Mouse (Mus musculus) intestine, embryonic 15.5 days (tissue): ENCODE results near the gene Plscr3. TPM values are rescaled to one million over a fixed set of nuclear protein-coding genes. Genes with fewer than 3 reads are reported as not detected.
A peak's percentile ranks its signal among the peaks of the same experiment; 100 is the strongest.

Experiments
- ATAC-seq: fragments of 200-750 bp; cut with Nextera tagmentation; 2 replicates; pipeline ENCODE4 v1.8.0; 2017; ENCODE audit warnings: moderate TSS enrichment, moderate library complexity
- H3K27ac ChIP-seq: fragments of 300-500 bp; sonication (generic); 2 replicates; pipeline ENCODE4 v1.5.1; 2015; ENCODE audit warnings: mild to moderate bottlenecking, inconsistent platforms
- H3K27me3 ChIP-seq: fragments of 300-500 bp; sonication (generic); replicated peaks from 2 replicates; pipeline ENCODE4 v1.6.1; 2015; ENCODE audit warnings: inconsistent platforms
- H3K36me3 ChIP-seq: fragments of 300-500 bp; sonication (generic); 2 replicates; pipeline ENCODE4 v1.6.1; 2015; ENCODE audit warnings: inconsistent platforms
- H3K4me1 ChIP-seq: fragments of 300-500 bp; sonication (generic); replicated peaks from 2 replicates; pipeline ENCODE4 v1.6.1; 2015; ENCODE audit warnings: inconsistent platforms
- H3K4me2 ChIP-seq: fragments of 300-500 bp; sonication (generic); replicated peaks from 2 replicates; pipeline ENCODE4 v1.6.1; 2015; ENCODE audit warnings: mild to moderate bottlenecking, inconsistent platforms
- H3K4me3 ChIP-seq: fragments of 300-500 bp; sonication (generic); replicated peaks from 2 replicates; pipeline ENCODE4 v1.5.1; 2015; ENCODE audit warnings: inconsistent platforms
- H3K9ac ChIP-seq: fragments of 300-500 bp; sonication (generic); 2 replicates; pipeline ENCODE4 v1.6.1; 2015; ENCODE audit warnings: inconsistent platforms
- H3K9me3 ChIP-seq: fragments of 300-500 bp; sonication (generic); 2 replicates; pipeline ENCODE4 v1.6.1; 2016; ENCODE audit warnings: inconsistent platforms
- WGBS: fragments of 180-500 bp; shearing (Covaris S2); methylation state at CpG from one replicate; pipeline ENCODE4 v1.1.7; 2015; 5-methylcytosine and 5-hydroxymethylcytosine counted together
- polyA plus RNA-seq: library from polyadenylated mRNA; unstranded; fragments of >200 nt; fragmentation: Nextera tagmentation; extraction: Ambion mirVana; gene quantifications from 2 replicates; pipeline ENCODE4 v1.2.1, GENCODE M21; 2015

Plscr3 gene
- polyA plus RNA-seq, 1 experiment from 2014 or later = 74.6 TPM

DNA sequence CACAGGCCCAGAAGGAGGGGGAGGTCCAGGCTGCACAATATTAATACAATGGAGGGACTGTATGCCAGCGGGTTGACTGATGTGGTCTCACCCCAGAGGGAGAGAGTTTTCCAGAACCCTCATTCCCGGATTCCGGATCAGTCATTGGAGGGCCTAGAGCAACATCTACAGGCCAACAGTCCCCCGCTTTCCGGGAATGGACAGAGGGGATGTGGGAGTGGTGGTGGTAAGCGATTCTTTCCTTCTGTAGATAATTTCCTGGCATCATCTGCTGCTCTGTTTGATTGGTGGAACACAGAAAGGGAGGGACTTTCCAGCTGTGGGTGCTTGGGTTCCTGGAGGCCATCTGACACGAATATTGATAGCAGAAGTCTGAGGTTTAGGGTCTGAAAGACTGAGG is 30.0 kb downstream of the Plscr3 start:
- Histone ChIP-seq H3K9ac (no peak overlapping the region), H3K36me3 (no peaks in the 10 kb centered on the region), H3K27ac (0 out of 2 replicates have a peak overlapping the region, but pooled peaks have one; percentile 32), H3K4me3 (no peak overlapping the region), H3K4me1 (peaks cover 22% of the 10 kb centered on the region), H3K4me2 (no peak overlapping the region; the same call in 1 of the 2 replicates), H3K9me3 (no peaks in the 10 kb centered on the region), H3K27me3 (no peaks in the 10 kb centered on the region)
- 43% methylated on average over 7 of the region's 7 CpGs for WGBS
- no peak for ATAC-seq

DNA sequence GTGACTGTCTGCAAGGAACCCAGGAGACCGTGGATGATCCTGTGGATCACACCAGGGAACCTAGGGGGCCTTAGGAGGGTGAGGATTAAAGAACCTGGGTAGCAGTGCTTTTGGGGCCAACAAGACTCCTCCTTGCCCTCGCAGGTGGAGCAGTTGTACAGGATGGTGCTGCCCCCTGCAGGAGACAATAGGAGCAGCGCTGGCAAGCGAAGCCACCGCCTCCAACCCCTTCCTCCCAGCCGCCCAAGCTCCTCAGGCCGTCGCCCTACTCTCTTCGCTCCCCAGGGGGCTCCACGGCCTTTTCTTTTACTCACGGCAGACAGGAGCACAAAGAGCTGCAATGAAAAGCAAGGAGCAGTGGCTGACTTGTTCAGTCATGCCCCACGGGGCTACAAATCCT is 30.7 kb downstream of the Plscr3 start:
- Histone ChIP-seq H3K4me2 (peak overlapping the region; percentile 34), H3K9ac (no peak overlapping the region), H3K27ac (peak overlapping the region; percentile 32; the same call in 1 of the 2 replicates), H3K9me3 (no peaks in the 10 kb centered on the region), H3K4me3 (no peak overlapping the region; the same call in 1 of the 2 replicates), H3K27me3 (no peaks in the 10 kb centered on the region), H3K4me1 (peaks cover 27% of the 10 kb centered on the region), H3K36me3 (no peaks in the 10 kb centered on the region)
- 8% methylated on average over 12 of the region's 12 CpGs for WGBS
- peak; percentile 24 for ATAC-seq

DNA sequence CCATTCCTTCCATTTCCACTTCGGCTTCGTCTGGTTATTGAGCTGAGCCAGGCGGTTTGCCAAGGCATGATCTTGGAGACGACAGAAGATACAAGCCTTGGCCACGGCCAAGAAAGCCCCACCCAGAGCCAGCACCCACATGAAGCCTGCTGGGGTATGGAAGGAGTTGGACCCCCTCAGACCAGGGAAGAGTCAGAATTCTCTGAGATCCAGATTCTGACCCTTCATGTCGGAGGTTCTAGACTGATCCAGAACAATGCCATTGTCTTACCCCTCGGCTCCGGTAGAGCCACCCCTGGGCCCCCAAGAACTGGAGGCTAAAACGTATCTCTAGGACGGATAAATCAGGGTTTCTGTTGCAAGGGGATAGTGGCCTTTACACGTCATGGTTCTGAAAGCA is 31.7 kb downstream of the Plscr3 start, which contains the start of gene Tmem95:
TSS of gene Tmem95 (minus strand) at position 141 of the 400 bp plus-strand sequence.
- 86% methylated on average over 11 of the region's 11 CpGs for WGBS
- Histone ChIP-seq H3K4me3 (no peak within 1 kb of the TSS; the same call in 1 of the 2 replicates), H3K4me1 (peaks cover 27% of the 10 kb centered on the region), H3K36me3 (no peaks in the 10 kb centered on the region), H3K9ac (0 out of 2 replicates have a peak within 1 kb of the TSS, but pooled peaks have one; percentile 1), H3K9me3 (no peaks in the 10 kb centered on the region), H3K27me3 (no peaks in the 10 kb centered on the region), H3K27ac (0 out of 2 replicates have a peak within 1 kb of the TSS, but pooled peaks have one; percentile 32), H3K4me2 (peak within 1 kb of the TSS; percentile 88)
- no peak for ATAC-seq

DNA sequence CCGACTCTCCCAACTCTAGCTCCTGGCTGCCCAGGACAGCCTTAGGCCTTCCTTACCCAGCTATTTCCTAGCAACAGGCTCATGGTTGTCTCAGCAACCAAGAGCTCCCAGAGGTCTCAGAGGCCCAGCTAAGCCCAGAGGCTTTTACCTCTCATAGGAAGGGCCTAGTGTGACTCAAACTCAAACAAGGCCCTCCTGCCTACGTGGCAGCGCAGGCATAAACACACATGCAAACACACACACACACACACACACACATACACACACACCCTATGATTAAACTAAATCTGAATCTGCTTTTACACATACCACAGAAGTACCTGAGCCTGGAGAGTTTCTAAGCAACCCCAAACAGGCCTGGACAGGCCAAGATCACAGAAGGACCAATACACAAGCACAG is 32.2 kb downstream of the Plscr3 start:
- ATAC-seq = no peak
- H3K27me3 ChIP-seq = no peaks in the 10 kb centered on the region
- H3K4me3 ChIP-seq = no peak overlapping the region
- WGBS = 75% methylated on average over 3 of the region's 3 CpGs
- H3K4me1 ChIP-seq = peaks cover 27% of the 10 kb centered on the region
- no peaks in the 10 kb centered on the region for H3K9me3 ChIP-seq
- H3K27ac ChIP-seq = no peak overlapping the region
- H3K9ac ChIP-seq = 0 out of 2 replicates have a peak overlapping the region, but pooled peaks have one; percentile 1
- H3K36me3 ChIP-seq = no peaks in the 10 kb centered on the region
- peak overlapping the region; percentile 88; the same call in 1 of the 2 replicates for H3K4me2 ChIP-seq

DNA sequence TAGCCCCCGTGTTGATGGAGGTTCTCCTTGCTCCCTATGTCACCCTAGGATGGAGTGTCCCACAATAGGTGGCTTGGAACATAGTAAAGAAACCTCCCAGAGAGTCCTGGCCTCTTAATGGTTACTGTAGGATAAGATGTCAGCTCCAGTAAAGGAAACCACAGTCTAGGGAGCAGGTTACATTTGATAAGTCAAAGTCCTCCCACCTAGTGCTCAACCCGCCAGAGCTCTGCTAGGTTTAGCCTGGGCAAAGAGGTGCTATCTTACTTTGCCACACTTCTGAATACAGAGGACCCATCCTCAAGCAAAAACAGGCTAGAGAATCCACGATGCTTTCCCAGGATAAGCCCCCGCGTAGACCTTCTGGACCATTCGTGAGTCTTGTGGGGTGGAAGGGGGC is 32.8 kb downstream of the Plscr3 start:
- H3K4me1 ChIP-seq = peaks cover 27% of the 10 kb centered on the region
- peak overlapping the region; percentile 1; the same call in 1 of the 2 replicates for H3K9ac ChIP-seq
- peak overlapping the region; percentile 53 for H3K4me3 ChIP-seq
- peak overlapping the region; percentile 88 for H3K4me2 ChIP-seq
- H3K36me3 ChIP-seq = no peaks in the 10 kb centered on the region
- WGBS = 88% methylated on average over 6 of the region's 6 CpGs
- no peaks in the 10 kb centered on the region for H3K9me3 ChIP-seq
- ATAC-seq = no peak
- H3K27ac ChIP-seq = 0 out of 2 replicates have a peak overlapping the region, but pooled peaks have one; percentile 40
- no peaks in the 10 kb centered on the region for H3K27me3 ChIP-seq

DNA sequence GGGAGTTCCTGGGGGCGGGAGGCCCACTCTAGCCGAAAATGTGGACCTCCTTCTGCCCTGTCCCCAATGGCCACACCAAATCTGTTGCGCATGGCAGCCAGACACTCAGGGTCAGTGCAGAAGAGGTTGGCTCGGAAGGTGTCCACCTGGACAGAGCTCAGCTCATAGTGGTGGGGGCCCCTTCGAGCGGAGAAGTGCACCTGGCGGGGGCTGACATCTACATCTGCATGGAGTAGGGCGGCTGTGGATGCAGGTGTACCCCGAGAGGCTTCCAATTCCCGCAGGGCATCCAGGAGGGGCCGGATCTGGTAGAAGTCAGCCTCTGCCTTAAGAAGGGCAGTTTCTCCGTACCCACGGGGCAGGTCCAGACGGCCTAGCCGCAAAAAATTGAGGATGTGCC is 33.5 kb downstream of the Plscr3 start:
- H3K4me2 ChIP-seq = peak overlapping the region; percentile 88
- ATAC-seq = no peak
- H3K4me3 ChIP-seq = peak overlapping the region; percentile 53
- H3K9ac ChIP-seq = peak overlapping the region; percentile 61
- 45% methylated on average over 15 of the region's 15 CpGs for WGBS
- no peak overlapping the region for H3K27ac ChIP-seq
- H3K36me3 ChIP-seq = no peaks in the 10 kb centered on the region
- no peaks in the 10 kb centered on the region for H3K27me3 ChIP-seq
- peaks cover 33% of the 10 kb centered on the region for H3K4me1 ChIP-seq
- H3K9me3 ChIP-seq = no peaks in the 10 kb centered on the region

DNA sequence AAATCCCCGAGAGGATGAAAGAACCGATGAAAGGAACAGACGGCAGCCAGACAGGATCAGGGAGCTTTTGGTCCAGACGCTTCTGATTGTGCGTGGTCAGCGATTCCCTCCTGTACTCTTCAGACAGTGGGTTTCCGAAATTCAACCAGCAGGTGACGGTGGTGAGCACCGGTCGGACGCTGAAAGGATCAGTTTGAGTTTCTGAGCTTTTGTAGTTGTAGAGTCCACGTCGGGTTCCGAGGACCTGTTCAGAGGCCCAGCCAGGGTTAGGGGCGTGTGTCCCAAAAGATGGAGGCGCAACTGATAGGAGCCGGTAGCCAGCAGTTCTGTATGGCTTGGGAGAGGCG is 34.3 kb downstream of the Plscr3 start:
- Histone ChIP-seq H3K27ac (peak overlapping the region; percentile 93), H3K4me1 (peaks cover 33% of the 10 kb centered on the region), H3K27me3 (no peaks in the 10 kb centered on the region), H3K9ac (peak overlapping the region; percentile 61), H3K9me3 (no peaks in the 10 kb centered on the region), H3K36me3 (no peaks in the 10 kb centered on the region), H3K4me2 (peak overlapping the region; percentile 88), H3K4me3 (peak overlapping the region; percentile 53)
- under 1% methylated on average over 18 of the region's 18 CpGs for WGBS
- peak; percentile 60 for ATAC-seq

DNA sequence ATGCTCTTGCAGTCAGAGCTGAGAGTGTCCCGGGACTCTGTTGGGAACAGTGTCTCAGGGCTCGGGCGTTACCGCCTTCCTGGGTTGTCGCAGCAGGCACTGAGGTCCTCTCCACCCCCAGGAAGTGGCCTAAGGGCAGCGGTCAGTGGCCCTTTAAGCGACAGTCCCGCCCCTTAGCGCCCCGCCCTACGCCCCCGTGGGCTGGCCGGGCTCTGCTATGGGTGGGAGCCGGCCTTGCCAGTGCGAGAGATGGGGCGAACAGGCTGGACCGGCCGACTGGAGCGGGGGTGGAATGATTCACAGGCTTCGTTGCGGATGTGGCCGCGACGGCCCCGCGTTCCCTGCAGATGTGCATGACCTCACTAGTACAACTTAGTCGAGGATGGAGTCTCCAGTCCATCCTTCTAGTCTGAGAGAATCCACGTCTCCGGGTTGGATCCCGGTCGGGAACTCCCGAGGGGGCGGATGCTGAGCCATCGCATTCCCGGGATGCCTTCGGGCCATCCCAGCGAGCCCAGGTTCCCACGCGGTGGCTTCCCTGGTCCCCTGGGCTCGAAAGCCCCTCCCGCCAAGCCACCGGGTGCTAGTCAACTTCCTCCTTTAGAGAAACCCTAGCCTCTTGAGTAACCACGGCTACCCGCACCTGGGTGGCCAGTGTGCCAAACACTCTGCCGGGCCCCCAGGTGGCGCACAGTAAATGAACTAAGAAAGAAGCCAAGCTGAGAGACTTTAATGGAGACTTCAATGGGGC is 34.9 kb downstream of the Plscr3 start, which contains the start of gene Kctd11:
TSS of gene Kctd11 (minus strand) at position 554 of the 751 bp plus-strand sequence.
- H3K9ac ChIP-seq = peak within 1 kb of the TSS; percentile 61
- under 1% methylated on average over 46 of the region's 46 CpGs for WGBS
- peak within 1 kb of the TSS; percentile 53 for H3K4me3 ChIP-seq
- no peaks in the 10 kb centered on the region for H3K9me3 ChIP-seq
- peak within 1 kb of the TSS; percentile 93 for H3K27ac ChIP-seq
- no peaks in the 10 kb centered on the region for H3K27me3 ChIP-seq
- no peaks in the 10 kb centered on the region for H3K36me3 ChIP-seq
- peaks cover 33% of the 10 kb centered on the region for H3K4me1 ChIP-seq
- H3K4me2 ChIP-seq = peak within 1 kb of the TSS; percentile 88
- ATAC-seq = peak; percentile 91

DNA sequence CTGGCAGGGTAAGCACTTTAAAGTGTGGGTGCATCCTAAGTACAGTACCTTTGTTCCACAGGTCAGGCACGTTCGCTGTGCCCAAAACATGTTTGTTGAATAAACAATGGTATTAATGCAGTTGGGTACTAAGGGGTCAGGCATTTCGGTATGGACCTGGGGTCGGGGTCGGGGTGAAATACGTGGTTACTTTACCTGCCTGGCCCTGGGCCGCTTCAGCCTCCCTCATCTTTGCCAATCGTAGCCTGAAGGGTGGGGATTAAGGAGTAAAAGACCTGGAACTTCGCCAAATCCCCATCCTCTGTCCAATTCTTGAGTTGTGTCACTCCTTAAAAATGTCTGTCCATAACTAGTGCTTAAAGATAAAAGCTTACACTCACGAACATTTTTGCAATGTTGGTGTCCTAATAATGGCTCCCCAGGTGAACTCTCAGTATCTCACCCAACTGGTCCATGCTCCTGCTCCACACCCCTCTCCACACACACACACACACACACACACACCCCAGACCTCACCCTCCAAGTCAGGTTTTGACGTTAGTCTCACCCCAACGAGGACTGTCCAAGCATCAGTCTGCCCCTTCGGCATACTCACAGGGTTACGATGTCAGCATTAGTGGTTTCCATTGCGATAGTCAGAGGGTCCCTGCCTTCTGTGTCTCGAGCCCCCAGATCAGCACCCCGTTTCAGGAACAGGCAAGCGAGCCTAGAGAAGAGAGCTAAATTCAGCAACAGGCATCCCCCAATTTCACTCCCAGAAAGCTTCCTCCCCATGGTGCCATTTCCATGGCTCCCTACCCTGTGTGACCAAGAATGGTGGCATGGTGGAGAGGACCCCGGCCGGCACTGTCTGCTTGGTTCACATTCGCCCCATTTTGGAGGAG is 35.9 kb downstream of the Plscr3 start:
- Histone ChIP-seq H3K4me3 (peak overlapping the region; percentile 53), H3K27ac (peak overlapping the region; percentile 93), H3K4me1 (peaks cover 31% of the 10 kb centered on the region), H3K4me2 (peak overlapping the region; percentile 88), H3K9me3 (no peaks in the 10 kb centered on the region), H3K36me3 (no peaks in the 10 kb centered on the region), H3K9ac (peak overlapping the region; percentile 61), H3K27me3 (no peaks in the 10 kb centered on the region)
- ATAC-seq = no peak
- WGBS = 62% methylated on average over 21 of the region's 21 CpGs

DNA sequence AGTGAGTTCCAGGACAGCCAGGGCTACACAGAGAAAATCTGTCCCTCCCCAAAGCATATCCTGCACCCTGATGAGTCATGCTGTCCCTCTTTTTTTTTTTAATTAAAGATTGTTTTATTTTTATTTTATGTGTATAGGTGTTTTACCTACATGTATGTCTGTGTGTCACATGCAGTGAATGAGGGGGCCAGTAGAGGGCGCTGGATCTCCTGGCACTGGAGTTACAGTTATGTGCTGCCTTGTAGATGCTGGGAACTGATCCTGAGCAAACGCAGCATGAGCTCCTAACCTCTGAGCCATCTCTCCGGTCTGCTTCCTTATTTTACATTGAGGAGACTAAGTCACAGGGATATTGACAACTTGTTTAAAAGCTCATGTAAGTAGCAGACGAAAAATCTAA is 36.9 kb downstream of the Plscr3 start:
- WGBS = 64% methylated on average over 4 of the region's 4 CpGs
- no peak overlapping the region for H3K4me2 ChIP-seq
- no peak for ATAC-seq
- no peak overlapping the region for H3K9ac ChIP-seq
- H3K4me3 ChIP-seq = no peak overlapping the region
- H3K36me3 ChIP-seq = no peaks in the 10 kb centered on the region
- H3K4me1 ChIP-seq = peaks cover 28% of the 10 kb centered on the region
- no peaks in the 10 kb centered on the region for H3K27me3 ChIP-seq
- H3K27ac ChIP-seq = no peak overlapping the region
- no peaks in the 10 kb centered on the region for H3K9me3 ChIP-seq

DNA sequence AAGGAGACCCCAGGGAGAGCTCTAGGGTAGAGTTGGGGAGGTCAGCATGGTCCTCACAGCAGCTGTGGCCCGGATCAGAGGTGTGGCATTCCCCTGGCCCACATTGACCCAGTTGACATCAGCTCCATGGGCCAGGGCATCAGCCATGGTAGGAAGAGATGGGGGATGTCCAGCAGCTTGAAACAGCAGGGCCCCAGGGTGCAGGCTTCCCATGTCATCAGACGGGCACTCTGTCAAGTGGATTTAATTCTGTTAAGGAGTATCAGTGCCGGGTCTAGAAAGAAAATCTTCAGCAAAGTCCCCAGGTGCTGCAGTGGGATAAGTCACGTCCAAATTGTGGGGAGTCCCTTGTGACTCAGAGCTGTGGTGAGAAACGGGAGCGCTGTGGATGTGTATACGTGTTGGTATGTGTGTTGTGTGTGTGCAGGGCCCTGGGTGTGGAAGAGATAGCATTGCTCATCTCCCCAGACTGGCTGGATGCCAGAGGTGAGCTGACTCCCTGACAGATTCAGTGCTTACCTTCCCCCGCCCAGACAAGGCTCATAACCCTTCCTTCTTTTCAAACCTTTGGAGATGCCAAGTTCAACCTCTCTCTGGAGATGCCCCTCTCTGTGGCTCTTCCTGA is 37.5 kb downstream of the Plscr3 start:
- no peak for ATAC-seq
- Histone ChIP-seq H3K36me3 (no peaks in the 10 kb centered on the region), H3K4me1 (peaks cover 27% of the 10 kb centered on the region), H3K4me3 (no peak overlapping the region), H3K4me2 (no peak overlapping the region), H3K27me3 (no peaks in the 10 kb centered on the region), H3K9ac (no peak overlapping the region), H3K27ac (no peak overlapping the region), H3K9me3 (no peaks in the 10 kb centered on the region)
- 79% methylated on average over 8 of the region's 8 CpGs for WGBS

DNA sequence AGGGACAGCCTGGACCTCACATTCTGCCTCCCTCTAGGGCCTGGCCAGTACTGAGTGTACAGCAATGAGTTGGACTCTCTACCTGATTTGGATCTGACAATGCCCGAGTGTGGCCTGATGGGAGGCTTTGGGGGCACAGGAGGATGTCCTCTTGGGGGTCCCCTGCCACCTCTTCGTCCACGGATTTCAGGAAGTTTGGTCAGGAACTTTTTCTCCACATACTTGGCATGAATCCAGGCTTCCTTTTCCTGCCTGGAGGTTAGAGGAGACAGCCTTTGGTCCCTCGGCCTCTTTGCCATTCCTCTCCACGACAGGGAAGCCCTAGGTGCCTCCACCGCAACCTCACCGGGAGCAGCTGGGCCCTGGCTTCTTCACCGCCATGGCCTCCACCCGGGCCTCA is 38.1 kb downstream of the Plscr3 start:
- Histone ChIP-seq H3K36me3 (no peaks in the 10 kb centered on the region), H3K9me3 (no peaks in the 10 kb centered on the region), H3K4me2 (no peak overlapping the region), H3K27me3 (no peaks in the 10 kb centered on the region), H3K4me3 (no peak overlapping the region), H3K9ac (no peak overlapping the region), H3K4me1 (peaks cover 21% of the 10 kb centered on the region), H3K27ac (no peak overlapping the region)
- 64% methylated on average over 9 of the region's 9 CpGs for WGBS
- ATAC-seq = no peak
